ENCODE assay signal across 10 mouse cellular contexts in genomic region chr2:27077655-27078244, GRCm38 (mm10). TPM values are rescaled to one million over a fixed set of nuclear protein-coding genes. Genes with fewer than 3 reads are reported as not detected.
DNase-seq lines count a peak whose midpoint lies in the region; ATAC-seq and TF ChIP-seq lines count a peak whose summit lies in the region.
"Had no signal": no experiment of that assay in that cellular context is flagged by ENCODE, and none has a peak within 500 bp of the region (broad histone marks: within the 10 kb centered on the region; RNA-seq: fewer than 3 reads in every experiment).

No protein-coding gene starts in this region.

- H3K9ac ChIP-seq in heart, adult 2 months (ENCODE audit: low read depth, low read length): no peak overlapping the region
- no peak overlapping the region; the same call in 1 of the 2 replicates for H3K9ac ChIP-seq in heart, embryonic 12.5 days

- no peak overlapping the region for H3K27ac ChIP-seq in heart, adult 2 months
- no peak overlapping the region for H3K27ac ChIP-seq in heart, embryonic 12.5 days (ENCODE audit: poor library complexity, severe bottlenecking)
- no peak overlapping the region for H3K27ac ChIP-seq in midbrain, embryonic 10.5 days (replicated peaks)
- H3K27ac ChIP-seq: macrophage had no signal

- H3K4me2 ChIP-seq in heart, embryonic 12.5 days: no peak overlapping the region

- TF ChIP-seq EP300 in heart, adult 2 months (IDR thresholded peaks at IDR 0.05; ENCODE audit: insufficient read depth, low read depth, low read length): no peak

- H3K36me3 ChIP-seq in heart, adult 2 months (ENCODE audit: control insufficient read depth, insufficient read depth, low read length): no peaks in the 10 kb centered on the region
- H3K36me3 ChIP-seq in heart, embryonic 12.5 days: no peaks in the 10 kb centered on the region
- H3K36me3 ChIP-seq in midbrain, embryonic 10.5 days: no peaks in the 10 kb centered on the region

- no peak overlapping the region for H3K4me3 ChIP-seq in heart, adult 2 months
- no peak overlapping the region for H3K4me3 ChIP-seq in heart, embryonic 12.5 days
- no peak overlapping the region for H3K4me3 ChIP-seq in midbrain, embryonic 10.5 days
- H3K4me3 ChIP-seq: erythroblast, embryonic 14.5 days had no signal

- no peaks in the 10 kb centered on the region for H3K79me2 ChIP-seq in heart, adult 2 months (replicated peaks; ENCODE audit: control insufficient read depth, insufficient read depth, low read length)

- no peak for ATAC-seq in heart, embryonic 12.5 days (ENCODE audit: insufficient number of reproducible peaks, low FRiP score)

- TF ChIP-seq CTCF in heart, adult 2 months (IDR thresholded peaks at IDR 0.05): peak; percentile 46

- peaks cover 28% of the 10 kb centered on the region for H3K4me1 ChIP-seq in heart, adult 2 months (ENCODE audit: control insufficient read depth, insufficient read depth, low read length)
- peaks cover 48% of the 10 kb centered on the region for H3K4me1 ChIP-seq in heart, embryonic 12.5 days (replicated peaks)
- peaks cover 27% of the 10 kb centered on the region for H3K4me1 ChIP-seq in midbrain, embryonic 10.5 days

- TF ChIP-seq POLR2A in heart, adult 2 months (IDR thresholded peaks at IDR 0.05; ENCODE audit: insufficient read depth, low read depth, low read length): no peak

- DNase-seq in heart, adult 2 months: peak; percentile 49 to 53
- peak; percentile 32 for DNase-seq in 416B (ENCODE audit: low read depth)
- DNase-seq in Muller cell, postnatal 12 days (ENCODE audit: inconsistent ontology term): peak; percentile 80
- peak; percentile 57 for DNase-seq in lung, postnatal 14 days
- no peak for DNase-seq in layer of hippocampus, adult 9-10 months (ENCODE audit: low spot score)
- no peak for DNase-seq in midbrain, embryonic 10.5 days (ENCODE audit: low spot score)
- DNase-seq: kidney, adult 9 months had no signal

- WGBS in heart, adult 2 months: 45% methylated on average over 10 of the region's 10 CpGs
- 62% methylated on average over 10 of the region's 10 CpGs for WGBS in heart, embryonic 12.5 days
- whole genome bisulfite sequencing in midbrain, embryonic 10.5 days: 62% methylated on average over 10 of the region's 10 CpGs

- intact Hi-C loops in heart, adult 2 months (cut with DNase I): loop anchor here (2.0 kb wide), 1 partner anchor 41 kb away; no protein-coding TSS in a partner anchor

- H3K27me3 ChIP-seq in heart, adult 2 months (ENCODE audit: control insufficient read depth, insufficient read depth, low read length): no peaks in the 10 kb centered on the region
- peaks cover 19% of the 10 kb centered on the region for H3K27me3 ChIP-seq in heart, embryonic 12.5 days (replicated peaks)
- H3K27me3 ChIP-seq in midbrain, embryonic 10.5 days (ENCODE audit: low read depth, poor library complexity, severe bottlenecking): peaks cover 20% of the 10 kb centered on the region

- no peaks in the 10 kb centered on the region for H3K9me3 ChIP-seq in heart, embryonic 12.5 days (replicated peaks)
- H3K9me3 ChIP-seq in midbrain, embryonic 10.5 days (replicated peaks): no peaks in the 10 kb centered on the region

RNA-seq across cellular contexts. Expression of gene Adamtsl2, which starts 1.4 kb away (rescaled TPM):
- total RNA-seq in heart, adult 2 months (2021): 10 to 100 TPM in 1 of 2 experiments, 1 to 10 TPM in 1; 9.2 to 18.9 TPM
- polyA plus RNA-seq in heart, adult 2 months (2012; rRNA removed): 27.0 and 38.7 TPM in 2 replicates
- polyA plus RNA-seq in heart, embryonic 12.5 days (2016; fragmentation: Nextera tagmentation; extraction: Ambion mirVana): 10.9 and 12.2 TPM in 2 replicates
- polyA plus RNA-seq in midbrain, embryonic 10.5 days (2016; fragmentation: Nextera tagmentation; extraction: Ambion mirVana): 4.8 and 6.3 TPM in 2 replicates
- polyA plus RNA-seq: erythroblast, embryonic 14.5 days; macrophage had no signal

RNA-seq across cellular contexts. Expression of gene Mymk, which starts 5.8 kb away (rescaled TPM):
- not detected for total RNA-seq in heart, adult 2 months (2021)
- 0.10 TPM in 1 of 2 replicates, not detected in the other for polyA plus RNA-seq in heart, adult 2 months (2012; rRNA removed)
- 0.17 and 0.18 TPM in 2 replicates for polyA plus RNA-seq in heart, embryonic 12.5 days (2016; fragmentation: Nextera tagmentation; extraction: Ambion mirVana)
- not detected in 2 replicates for polyA plus RNA-seq in midbrain, embryonic 10.5 days (2016; fragmentation: Nextera tagmentation; extraction: Ambion mirVana)
- polyA plus RNA-seq: erythroblast, embryonic 14.5 days; macrophage had no signal

RNA-seq across cellular contexts. Expression of gene Slc2a6, which starts 50.0 kb away (rescaled TPM):
- under 1 TPM; 0.21 to 0.41 TPM for total RNA-seq in heart, adult 2 months (2021)
- 0.97 and 1.1 TPM in 2 replicates for polyA plus RNA-seq in heart, adult 2 months (2012; rRNA removed)
- 0.10 and 0.47 TPM in 2 replicates for polyA plus RNA-seq in heart, embryonic 12.5 days (2016; fragmentation: Nextera tagmentation; extraction: Ambion mirVana)
- polyA plus RNA-seq in midbrain, embryonic 10.5 days (2016; fragmentation: Nextera tagmentation; extraction: Ambion mirVana): 3.1 and 4.4 TPM in 2 replicates

Comparison
In these comparisons a context has a peak if more than half of its experiments do, and no peak if none do; other contexts are left out.
1. DNase-seq: peak in heart, adult 2 months (2 of 2), 416B (single experiment), Muller cell, postnatal 12 days (single experiment) and lung, postnatal 14 days (single experiment); none in layer of hippocampus, adult 9-10 months (single experiment) and midbrain, embryonic 10.5 days (single experiment).